Mouse (Mus musculus): ENCODE results near the gene Clmp.
A peak's percentile ranks its signal among the peaks of the same experiment; 100 is the strongest.
"Not testable (repeated sequence)": the region's sequence is repeated elsewhere in the genome, so short reads cannot be mapped to it uniquely, and the experiment has no call there.

Gene Clmp

DNA sequence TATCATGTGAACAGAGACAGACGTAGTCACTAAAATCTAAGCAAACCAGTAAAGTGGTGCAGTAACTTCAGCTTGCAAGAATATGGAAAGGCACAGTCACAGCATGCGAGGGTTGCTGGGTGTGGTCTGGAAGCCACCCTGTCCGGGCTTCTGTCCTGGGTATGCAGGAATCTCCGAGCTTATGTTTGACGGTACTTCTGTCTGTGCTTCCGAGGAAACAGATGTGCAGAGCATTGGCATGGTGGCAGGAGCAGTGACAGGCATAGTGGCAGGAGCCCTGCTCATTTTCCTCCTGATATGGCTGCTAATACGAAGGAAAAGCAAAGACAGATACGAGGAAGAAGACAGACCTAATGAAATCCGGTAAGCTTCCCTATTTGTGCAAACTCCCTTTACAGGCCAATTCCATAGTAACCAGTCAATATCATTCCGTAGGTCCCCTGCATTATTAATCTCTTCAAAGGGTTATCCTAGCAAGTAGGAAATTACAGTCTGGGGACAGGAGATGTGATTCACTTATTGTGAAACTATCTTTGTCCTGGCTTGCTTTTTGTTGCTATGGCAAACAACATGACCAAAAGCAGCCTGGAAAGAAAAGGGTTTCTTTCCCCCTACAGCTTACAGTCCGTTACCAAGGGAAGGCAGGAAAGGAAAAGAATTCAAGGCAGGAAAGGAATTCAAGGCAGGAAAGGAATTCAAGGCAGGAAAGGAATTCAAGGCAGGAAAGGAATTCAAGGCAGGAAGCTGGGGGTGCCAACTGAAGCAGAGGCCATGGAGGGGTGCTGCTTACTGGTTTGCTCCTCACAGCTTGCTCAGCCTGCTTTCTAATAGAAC, 95.3 kb downstream of the Clmp start:
- no peak for DNase-seq

DNA sequence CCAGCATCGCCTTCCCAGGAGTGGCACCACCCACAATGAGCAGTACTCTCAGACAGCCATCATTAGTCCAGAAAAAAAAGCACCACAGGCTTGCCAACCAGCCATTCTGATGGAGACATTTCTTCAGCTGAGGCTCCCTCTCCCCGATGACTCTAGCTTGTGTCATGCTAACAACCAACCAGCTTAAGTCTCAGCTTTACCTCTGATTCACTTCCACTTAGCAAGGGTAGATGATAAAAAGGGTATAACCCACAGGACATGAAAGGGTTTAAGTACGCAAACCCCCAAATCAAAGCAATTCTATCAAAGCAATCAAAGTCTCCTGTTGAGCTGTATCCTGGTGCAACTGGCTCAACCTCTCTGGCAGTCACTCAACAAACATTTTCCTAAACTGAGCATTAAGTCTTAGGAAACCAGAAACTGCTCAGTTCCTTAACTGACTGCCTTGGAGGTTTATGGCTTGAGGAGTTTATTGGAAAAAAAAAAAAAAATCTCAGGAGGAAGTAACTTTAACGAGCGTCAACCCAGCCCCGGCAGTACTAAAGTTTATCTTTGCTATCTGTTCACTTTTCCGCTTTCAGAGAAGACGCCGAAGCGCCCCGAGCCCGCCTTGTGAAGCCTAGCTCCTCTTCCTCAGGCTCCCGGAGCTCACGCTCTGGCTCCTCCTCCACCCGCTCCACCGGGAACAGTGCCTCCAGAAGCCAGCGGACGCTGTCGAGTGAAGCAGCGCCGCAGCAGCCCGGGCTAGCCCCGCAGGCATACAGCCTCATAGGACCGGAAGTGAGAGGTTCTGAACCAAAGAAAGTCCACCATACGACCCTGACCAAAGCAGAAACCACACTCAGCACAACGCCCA, 96.2 kb downstream of the Clmp start:
- no peak for DNase-seq

DNA sequence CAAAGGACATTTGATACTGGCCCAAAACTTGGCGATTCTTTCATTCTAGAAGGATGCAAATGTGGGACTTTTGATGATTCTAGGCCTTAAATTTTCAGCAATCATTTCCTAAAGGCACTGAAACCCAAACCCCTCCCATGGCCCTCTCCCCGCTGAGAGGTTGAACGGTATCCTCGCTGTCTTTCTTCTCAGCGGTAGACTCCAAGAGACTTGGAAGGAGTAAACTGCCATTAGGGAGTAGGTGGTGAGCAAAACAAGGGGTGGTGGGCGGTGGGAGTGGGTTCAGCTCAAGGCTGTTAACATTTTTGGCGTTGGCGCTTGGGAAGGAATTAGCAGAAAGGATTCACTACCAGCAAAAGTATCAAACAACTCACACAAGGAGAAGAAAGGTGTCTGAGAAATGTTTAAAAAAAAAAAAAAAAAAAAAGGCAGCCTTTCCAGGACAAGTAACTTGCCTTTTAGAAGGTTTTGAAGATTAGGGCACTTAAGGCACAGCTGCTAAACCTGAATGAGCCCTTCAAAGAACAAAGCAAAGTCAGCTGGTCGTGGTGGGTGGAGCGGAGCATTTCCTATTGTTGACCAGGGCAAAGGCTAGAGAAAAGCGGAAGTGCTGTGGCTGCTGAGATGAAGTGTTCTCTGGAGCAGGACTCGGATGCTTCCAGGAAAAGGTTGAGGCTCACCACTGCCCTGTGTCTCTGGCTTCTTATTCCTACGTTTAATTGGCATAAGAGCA, 98.0 kb downstream of the Clmp start:
- DNase-seq: no peak

DNA sequence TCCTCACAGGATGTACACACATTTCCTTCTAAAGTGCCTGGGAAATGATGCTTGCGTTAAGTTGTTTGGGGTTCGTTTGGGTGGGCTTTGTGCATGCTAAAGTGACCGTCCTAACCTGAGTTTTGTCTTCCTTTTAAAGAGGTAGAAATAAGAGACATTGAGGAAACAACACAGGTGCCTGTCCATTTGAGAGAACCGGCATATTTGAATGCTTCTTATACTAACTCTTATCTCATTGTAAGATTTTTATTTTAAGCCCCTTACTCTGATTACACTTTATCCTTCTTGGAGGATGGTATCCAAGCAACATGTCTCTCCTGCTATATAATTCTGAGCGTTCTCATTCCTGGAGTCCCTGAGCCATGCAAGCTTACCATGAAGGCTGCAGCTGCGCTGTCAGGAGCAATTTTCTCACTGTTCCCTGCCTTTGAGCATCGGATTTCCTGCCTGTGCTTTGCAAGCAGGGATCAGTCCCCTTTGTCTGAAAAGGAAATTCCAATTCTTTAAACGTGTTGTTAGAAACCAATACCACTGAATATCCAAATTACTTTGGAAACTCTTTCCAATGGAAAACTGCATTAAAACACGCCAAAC, 98.7 kb downstream of the Clmp start:
- DNase-seq: no peak

DNA sequence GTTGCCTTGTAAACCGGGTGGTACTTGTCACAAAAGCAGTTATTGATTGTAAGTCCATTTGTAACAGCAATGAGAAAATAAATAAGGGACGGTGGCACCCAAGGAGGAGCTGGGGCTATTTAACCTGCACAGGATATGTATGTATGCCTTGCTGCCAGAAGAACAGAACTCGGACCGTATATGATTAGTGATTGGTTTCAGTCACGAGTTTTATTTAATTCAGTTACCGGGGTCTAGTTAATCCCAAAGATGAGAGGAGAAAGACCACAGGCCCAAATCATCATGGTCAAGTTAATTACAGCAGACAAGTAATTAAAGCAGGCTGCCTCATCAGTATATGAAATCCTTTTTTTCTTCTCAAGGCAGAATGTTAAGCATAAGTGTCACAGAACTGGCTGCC, 99.7 kb downstream of the Clmp start:
- DNase-seq: no peak

DNA sequence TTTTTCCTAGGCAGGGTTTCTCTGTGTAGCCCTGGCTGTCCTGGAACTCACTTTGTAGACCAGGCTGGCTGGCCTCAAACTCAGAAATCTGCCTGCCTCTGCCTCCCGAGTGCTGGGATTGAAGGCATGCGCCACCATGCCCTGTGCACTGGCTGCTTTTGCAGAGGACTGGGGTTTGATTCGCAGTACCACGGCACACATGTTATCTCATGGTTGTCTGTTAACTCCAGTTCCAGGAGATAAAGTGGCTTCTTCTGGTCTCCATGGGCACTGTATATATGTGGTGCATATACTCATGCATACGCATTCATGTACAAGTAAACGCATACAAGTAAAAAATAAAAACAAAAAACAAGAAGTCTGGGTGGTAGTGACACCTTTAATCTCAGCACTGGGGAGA, 101.1 kb downstream of the Clmp start:
- DNase-seq: not testable (repeated sequence)

DNA sequence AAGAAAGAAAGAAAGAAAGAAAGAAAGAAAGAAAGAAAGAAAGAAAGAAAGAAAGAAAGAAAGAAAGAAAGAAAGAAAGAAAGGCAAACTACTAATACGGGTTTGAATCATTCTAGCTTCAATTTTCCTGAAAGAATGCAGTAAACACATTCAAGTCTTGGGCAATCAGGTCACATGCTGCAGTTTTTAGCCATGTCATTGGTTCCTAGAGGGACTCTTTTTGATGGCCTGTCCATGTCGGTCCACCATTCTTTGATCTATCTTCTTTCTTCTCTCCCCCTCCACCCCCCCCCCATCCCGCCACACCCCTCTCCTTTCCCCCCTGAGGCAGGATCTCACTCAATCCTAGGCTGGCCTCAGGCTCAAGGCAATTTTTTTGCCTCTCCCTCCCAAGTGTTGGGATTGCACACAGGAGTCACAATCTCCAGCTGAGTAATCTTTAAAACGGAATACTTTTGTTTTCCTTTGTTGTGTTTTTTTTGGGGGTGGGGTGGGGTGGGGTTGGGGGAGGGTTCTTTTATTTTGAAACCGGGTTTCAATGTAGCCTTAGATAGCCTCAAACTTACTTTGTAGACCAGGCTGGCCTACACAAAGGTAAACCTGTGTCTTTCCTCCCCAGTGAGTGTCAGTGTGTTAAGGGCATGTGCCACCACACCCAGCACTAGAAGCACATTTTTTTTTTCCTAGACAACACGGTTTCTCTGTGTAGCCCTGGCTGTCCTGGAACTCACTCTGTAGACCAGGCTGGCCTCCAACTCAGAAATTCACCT, 106.3 kb downstream of the Clmp start:
- DNase-seq: no peak

DNA sequence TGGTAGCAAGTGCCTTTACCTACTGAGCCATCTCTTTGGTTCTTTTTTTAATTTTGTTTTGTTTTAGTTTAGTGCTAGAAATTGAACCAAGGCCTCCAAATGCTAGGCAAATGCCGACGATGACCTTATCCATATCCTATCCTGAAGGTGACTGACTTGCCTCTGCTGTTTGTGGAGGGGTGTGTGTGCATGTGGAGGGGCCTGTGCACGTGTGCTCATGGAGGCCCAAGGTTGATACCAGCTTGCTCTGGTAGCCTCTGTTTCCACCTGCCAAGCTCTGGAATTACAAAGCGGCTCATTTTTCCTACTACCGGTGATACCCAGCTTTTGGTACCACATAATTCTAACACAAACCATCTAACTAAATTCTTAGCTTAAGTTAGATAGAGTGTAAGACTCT, 107.8 kb downstream of the Clmp start:
- no peak for DNase-seq

DNA sequence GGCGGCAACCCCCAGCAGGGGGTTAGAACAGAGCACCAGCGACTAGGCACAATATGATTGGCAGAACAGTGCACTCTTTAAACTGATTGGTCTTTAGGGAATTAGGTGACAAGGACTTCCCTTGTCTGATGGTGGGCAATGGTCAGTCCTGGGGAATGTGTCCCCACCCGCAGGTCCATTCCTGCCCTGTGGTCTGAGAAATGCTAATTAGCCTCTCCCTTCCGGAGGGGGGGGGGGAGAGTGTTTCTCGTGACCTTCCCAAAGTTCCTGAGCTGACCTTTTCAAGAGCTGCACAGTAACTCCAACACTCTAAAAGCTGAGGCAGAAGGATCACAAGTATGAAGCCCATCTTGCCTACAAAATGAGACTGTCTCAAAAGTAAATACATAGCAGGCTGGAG, 108.5 kb downstream of the Clmp start:
- DNase-seq: no peak

DNA sequence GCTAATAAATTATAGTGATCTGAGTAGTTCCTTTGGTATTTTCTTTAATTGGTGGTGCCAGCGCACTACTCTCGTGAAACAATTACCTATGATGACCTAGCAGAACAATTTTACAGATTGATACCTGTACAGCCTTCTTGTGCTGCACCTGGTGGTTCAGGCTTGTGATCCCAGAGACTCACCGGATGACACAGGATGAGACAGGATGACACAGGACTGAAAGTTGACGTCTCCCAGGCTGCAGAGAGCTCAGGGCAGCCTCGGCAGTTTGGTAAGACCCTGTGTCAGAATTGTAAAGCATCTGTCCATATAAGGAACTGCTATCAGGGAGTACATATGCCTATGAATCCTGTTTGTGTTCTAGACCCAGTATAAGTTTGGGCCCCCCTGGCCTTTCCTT, 109.2 kb downstream of the Clmp start:
- no peak for DNase-seq

DNA sequence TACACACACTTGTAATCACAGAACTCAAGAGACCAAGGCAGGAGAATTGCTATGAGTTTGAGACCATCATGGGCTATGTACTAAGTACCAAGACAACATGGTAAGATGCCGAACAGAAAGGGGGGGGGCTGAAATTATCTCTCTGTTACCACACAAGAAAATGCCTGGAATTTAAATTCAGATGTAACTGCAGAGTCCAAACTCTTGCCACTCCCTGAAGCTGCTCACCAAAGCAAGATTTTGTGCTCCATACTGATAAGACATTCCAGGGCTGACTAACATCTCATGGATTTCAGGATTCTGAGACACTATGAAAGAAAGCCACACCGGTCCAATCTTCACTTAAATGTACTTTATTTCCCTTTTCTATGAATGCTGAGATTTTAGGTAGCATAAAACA, 109.8 kb downstream of the Clmp start:
- no peak for DNase-seq

DNA sequence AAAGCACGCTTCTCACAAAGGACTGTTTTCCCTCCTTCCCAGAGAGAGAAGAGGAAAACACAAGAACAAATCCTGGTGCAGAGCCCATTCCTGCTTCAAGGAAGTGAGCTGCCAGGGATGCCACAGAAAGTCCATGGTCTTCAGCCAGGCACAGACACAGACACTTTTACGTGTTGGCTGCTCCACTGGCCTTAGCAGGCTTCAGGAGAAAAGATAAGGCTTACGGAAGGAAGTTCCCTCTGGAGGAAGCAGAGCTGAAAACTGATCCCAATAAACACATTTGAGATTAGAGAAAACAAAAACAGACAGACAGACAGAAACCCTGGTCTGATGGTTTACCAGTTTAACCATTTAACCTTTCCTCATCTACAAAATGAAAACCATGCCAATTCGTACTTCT, 110.3 kb downstream of the Clmp start:
- no peak for DNase-seq

DNA sequence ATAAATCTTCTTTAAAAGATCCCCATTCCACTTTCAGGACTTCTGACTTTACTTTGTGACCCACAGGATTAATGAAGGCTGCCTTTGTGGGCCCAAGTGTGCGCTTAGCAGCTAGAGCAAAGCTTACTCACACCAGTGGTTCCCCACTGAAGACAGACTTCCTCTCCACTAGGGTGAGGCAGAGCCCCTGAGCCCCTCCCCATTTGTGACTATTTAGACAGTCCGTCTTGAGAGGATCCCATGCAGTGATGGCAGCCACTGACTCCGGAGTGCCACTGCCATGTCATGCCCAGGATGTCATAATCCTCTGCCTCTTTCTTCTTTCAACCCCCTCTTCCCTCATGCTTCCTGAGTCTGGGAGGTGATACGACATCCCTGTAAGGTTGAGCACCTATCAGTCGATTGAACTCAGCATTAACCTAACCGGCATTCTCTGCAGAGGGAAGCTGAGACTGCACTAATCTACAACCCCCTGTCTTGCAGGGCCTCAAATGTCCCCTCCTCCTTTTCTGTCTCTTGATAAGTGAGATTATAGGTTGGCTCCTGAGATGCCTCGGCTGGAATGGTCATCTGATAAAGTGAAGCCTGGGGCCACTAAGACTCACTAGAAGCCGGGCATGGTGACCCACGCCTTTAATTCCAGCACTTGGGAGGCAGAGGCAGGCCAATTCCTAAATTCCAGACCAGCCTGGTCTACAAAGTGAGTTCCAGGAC, 112.6 kb downstream of the Clmp start:
- no peak for DNase-seq

DNA sequence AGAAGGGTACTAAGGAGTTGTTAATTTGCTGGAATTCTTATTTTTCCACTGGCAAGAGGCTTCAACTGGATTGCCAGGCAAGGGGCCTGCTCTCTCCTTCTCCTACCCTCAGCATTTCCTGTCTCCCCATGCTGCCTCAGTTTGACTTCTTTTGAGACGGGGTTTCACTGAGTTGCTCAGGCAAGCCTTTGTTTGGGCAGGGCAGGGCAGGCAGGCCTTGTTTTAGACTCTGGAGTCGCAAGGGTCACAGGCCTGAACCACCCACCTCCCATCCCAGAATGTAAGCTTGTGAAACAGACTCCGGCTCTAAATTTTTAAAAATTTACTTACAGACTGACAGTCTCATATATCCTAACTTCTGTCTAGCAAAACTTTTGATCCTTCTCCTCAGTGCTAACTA, 113.3 kb downstream of the Clmp start:
- DNase-seq: no peak

DNA sequence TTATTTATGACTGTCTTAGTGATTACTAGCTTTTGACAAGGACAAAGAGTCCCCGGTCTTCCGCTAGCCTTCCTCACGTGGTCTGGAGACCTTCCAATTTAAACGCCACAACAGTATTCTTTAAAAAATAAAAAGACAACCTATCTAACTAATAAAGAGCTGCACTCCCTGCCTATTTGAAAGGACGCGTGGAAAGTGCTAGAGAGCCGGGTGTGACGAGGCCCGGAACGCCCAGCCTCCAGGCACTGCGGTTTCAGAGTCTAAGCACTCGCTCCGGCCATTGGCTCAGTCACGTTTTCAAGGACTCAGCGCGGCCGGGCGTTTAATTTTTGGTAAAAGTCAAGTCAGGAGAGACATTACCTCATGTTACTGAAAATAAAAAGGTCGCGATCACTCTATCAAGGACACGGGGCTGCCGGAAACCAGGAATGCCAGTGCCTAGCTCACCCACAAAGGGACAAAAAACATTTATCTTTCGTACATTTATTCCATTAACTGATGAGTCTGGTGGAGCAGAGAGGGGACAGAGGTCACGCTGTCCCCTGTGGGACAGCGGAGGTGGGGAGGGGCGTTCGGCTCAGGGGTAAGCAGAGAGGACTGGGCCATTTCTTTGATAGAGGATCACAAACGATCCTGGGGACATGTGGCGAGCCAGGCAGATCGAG, 114.2 kb downstream of the Clmp start:
- peak; percentile 75 for DNase-seq

DNA sequence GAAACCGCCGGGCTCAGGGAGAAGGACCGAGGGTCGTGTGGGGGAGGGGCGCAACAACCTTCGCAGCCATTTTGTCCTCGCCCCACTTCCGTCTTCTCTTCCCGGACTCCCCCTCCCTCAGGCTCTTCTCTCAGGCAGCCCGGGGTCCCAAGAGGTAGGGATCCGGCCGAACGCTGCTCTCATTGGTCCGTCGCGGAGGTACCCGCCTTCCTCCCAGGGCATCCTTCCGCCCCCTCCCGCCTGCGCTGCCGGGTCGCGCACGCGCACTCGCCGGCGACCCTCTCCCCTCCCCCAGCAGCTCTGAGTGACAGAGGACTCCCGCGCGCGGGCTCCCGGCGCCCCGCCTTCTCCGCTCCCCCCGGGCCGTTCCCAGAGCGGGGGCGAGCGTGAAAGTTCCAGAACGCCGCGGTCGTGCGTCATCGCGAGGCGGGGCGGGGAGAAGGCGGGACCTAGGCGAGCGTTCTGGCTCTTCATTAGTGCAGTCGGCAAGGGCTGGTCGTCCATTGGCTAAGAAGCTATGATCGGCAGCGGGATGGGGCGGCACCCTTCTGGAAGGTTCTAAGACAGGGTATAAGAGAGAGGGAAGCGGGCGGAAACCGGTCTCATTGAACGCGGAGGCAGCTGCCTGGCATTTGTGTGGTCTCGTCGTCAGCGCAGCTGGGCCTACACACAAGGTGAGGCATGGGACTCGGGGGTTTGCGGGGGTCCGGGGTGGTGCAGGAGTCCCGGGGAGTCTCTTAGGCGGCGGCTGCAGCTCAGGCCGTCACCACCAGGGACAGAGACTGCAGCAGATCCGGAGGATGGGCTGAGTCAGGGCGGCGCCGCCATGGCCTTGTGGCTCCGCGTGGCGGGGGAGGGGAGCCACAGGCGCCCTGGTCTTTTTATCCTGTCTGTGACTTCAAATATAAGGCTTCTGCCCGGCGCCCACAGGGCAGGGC, 115.2 kb downstream of the Clmp start, which contains the start of gene Hspa8:
TSS of gene Hspa8 (plus strand) at position 310 of the 938 bp plus-strand sequence.
- DNase-seq: peak; percentile 100

DNA sequence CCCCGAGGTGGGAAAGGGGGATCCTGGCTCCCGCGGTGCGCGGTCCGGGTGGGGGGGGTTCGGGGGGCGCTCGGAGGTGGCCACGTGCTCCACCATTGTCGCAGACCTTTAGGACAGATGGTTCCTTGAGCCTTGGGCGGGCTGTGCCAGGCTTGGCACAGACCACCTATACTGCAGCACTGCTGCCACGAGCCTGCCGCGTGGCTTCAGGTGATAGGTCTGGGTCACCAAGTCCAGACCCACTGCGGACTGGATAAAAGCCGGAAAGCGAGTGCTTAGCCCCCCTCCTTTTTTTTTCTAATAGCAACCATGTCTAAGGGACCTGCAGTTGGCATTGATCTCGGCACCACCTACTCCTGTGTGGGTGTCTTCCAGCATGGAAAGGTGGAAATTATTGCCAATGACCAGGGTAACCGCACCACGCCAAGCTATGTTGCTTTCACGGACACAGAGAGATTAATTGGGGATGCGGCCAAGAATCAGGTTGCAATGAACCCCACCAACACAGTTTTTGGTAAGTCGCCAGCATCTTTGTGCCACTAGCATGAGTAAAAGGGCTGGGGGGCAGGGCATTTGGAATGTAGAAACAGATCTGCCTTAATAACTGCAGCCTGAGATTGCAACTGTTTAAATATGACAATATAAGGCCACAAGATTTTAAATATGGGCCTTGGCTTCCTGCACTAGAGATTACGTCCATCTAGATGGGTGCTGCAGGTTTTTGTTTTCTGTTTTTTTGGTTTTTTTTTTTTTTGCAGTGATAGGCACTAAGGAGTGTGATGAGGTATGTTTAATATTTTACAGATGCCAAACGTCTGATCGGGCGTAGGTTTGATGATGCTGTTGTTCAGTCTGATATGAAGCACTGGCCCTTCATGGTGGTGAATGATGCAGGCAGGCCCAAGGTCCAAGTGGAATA, 116.1 kb downstream of the Clmp start:
- DNase-seq: peak; percentile 67

DNA sequence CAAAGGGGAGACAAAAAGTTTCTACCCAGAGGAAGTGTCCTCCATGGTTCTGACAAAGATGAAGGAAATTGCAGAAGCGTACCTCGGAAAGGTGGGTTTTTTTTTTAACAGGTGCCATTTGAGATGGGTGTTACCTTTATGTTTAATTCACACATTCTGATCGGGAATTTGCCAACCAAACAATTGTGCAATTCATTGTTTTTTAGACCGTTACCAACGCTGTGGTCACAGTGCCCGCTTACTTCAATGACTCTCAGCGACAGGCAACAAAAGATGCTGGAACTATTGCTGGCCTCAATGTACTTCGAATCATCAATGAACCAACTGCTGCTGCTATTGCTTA, 116.7 kb downstream of the Clmp start:
- DNase-seq: not testable (repeated sequence)

DNA sequence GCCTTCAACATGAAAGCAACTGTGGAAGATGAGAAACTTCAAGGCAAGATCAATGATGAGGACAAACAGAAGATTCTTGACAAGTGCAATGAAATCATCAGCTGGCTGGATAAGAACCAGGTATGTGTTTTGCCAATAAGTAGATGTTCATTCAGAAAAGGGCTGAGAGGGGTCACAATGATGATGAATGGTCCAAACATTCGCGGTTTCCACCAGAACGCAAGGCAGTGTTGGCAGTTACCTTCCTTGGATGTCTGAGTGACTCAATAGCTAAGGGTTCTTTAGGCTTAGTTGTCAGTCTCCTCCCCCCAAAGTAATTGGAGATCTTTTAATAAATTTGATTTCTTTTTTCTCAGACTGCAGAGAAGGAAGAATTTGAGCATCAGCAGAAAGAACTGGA, 118.8 kb downstream of the Clmp start:
- not testable (repeated sequence) for DNase-seq
